Mouse (Mus musculus) MEL-GATA-1-ER (cell line): ENCODE data around the gene Rab3a.
A peak's percentile ranks its signal among the peaks of the same experiment; 100 is the strongest.

Experiments
- DNase-seq: peaks from one replicate; pipeline ENCODE4 v3.0.0-alpha.2; 2012; ENCODE audit warnings: low read depth; ENCODE audit errors: extremely low read depth

Gene Rab3a

GRCm38 (mm10) chr8:70797081-70798070 lies 42.9 kb downstream of the Rab3a start:
- peak; percentile 94 for DNase-seq

DNA sequence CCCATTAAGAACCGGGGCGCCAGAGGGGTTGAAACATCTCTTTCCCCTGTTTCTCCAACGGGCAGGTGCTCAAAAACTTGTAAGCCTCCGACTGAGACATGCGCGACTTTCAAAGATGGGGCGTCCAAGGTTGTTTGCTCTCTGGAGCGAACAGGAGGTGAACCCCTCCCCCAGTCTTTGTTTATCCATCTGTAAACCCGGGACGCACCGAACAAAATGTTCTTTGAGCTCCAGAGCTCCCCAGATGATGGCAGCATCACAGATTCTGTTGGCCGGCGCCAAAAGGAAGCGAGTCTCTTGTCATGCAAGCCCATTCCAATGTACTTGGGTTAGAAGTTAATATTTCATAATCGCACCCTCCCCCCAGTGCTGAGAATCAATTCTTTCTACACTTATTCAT lies 43.8 kb downstream of the Rab3a start:
- DNase-seq: no peak

- no peak for DNase-seq
Observed at GRCm38 (mm10) chr8:70800648-70801047, 46.2 kb downstream of the Rab3a start.

DNA sequence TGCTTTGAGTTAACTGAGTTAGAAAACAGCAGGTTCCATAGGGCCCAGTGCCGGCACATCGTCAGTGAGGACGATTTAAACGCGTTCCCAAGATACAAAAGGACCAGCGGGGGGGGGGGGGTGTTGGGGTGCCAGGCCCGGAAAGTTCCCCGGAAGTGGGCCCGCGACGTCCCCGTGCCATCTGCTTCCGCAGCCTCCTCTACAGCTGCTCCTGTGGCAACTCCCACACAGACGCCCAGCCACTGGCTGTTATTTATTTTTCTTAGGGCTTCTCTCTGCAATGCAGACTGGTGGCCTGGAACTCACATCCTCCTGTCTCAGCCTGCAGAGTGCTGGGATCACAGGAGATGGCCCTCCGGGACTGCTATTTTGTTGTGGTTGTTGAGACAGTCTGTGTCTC lies 46.7 kb downstream of the Rab3a start:
- no peak for DNase-seq

DNA sequence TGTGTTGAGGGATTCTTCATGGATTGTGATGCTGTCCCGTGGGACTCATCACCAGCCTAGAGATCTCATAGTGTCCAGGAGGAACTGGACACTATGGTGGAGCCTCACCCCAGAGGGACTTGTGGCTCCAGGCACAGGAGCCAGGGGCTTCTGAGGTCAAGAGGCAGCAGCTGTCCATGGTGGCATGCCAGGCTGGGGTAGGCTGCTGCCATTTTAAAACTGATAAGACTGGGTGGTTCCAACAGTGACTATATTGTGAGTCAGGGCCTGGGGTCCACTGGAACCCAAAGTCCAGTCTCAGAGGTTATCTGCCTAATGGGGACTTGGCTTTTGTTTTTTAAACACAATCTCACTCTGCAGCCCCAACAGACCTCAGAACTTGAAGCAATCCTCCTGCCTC lies 47.4 kb downstream of the Rab3a start:
- DNase-seq: no peak

DNA sequence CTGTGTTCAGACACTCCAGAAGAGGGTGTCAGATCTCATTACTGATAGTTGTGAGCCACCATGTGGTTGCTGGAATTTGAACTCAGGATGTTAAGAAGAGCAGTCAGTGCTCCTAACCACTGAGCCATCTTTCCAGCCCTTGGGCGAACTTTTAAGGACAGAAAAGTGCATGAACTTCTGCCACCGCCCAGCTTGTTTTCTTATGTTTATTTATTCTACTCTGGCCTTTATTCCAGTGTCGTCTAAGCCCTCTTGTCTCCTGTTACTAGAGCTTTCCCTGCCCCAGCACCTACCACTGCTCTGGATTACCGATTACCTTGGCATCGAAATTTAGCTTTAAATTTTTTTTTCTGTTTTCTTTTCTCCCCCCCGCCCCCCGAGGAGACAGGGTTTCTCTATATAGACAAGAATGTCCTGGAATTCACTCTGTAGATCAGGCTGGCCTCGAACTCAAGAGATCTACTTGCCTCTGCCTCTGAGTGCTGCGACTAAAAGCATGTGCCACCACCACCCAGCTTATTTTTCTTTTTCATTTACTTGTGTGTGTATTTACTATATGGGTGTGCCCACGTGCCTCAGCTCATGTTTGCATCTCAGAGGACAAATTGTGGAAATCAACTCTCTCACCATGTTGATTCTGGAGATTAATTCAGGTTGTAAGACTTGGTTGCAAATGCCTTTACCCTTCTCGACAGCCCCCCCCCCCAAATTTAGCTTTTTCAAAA lies 48.5 kb downstream of the Rab3a start:
- no peak for DNase-seq

GRCm38 (mm10) chr8:70803761-70804480 lies 49.4 kb downstream of the Rab3a start:
- no peak for DNase-seq

DNA sequence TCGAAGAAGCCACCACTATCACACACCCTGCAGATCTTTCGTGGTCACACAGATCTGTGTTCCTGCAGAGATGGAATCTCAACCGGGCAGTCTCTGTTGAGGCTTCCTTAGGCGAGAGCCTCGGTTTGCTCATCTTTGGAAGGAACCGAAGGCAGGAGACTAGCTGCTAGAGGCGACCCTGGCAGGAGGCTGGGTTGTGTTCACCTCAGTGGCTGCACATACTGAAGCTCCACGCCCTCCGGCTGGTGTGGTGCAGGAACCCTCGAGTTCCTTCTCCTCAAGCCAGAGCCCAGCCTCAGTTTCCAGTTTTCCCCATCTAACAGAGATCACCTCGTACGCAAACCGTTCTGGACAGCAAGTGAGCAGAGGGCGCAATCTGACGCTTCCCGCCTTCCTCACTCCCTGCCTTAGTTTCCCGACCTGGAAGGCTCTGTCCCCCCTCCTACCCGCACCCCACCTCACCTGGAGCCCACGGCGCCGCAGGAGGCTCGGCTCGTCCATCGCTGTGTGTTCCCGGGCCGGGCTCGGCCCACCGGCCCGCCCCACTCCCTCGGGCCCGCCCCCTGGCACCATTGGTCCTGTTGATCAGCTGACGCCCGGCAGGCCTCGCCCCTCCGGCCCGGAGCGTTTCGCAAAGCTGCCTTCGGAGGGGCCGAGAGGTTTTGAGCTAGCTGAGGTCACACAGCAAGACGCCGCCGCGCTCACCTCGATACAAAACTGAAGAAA lies 50.2 kb downstream of the Rab3a start, which contains the start of gene Mast3:
Gene Mast3 (minus strand): TSS at position 574 of the 726 bp plus-strand sequence.
- peak; percentile 55 for DNase-seq

GRCm38 (mm10) chr8:70806541-70806940 lies 52.1 kb downstream of the Rab3a start:
- no peak for DNase-seq

DNA sequence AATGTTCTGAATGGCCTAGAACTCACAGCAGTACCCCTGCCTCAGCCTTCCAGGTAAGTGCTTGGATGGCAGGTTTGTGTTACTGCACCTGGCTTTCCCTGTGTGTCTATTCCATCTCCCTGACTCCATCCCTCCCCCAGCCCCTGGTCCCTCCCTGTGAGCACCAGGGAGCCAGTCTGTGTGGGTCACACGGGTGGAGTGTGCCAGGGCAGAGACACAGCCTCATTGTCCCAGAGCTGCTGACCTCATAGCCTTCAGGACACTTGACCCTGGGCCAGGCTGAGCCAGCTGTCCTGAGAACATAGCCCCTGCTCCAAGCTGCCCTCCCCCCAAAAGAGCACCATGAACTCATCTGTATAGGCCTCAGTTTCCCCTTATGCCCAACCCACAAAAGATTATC lies 52.8 kb downstream of the Rab3a start:
- DNase-seq: no peak

GRCm38 (mm10) chr8:70808239-70808638 lies 53.8 kb downstream of the Rab3a start, which contains the start of gene Il12rb1:
TSS of gene Il12rb1 (plus strand) at chr8:70808449.
- no peak for DNase-seq
